Mouse (Mus musculus) E14TG2a.4 (cell line): ENCODE results near the gene Havcr1.
"Not testable (repeated sequence)": the region's sequence is repeated elsewhere in the genome, so short reads cannot be mapped to it uniquely, and the experiment has no call there.

Source experiments
- H3K27me3 ChIP-seq: 2 replicates; pipeline ENCODE4 v1.6.1; 2014; ENCODE audit warnings: low read length, control low read depth; ENCODE audit not compliant: insufficient read depth
- H3K36me3 ChIP-seq: 2 replicates; pipeline ENCODE4 v1.6.1; 2014; ENCODE audit warnings: low read length, control low read depth; ENCODE audit not compliant: insufficient read depth
- H3K4me1 ChIP-seq: replicated peaks from 2 replicates; pipeline ENCODE4 v1.6.1; 2014; ENCODE audit warnings: low read depth, low read length, control low read depth
- H3K4me3 ChIP-seq: replicated peaks from 2 replicates; pipeline ENCODE4 v1.5.1; 2014; ENCODE audit warnings: mild to moderate bottlenecking, low read length
- H3K9me3 ChIP-seq: 2 replicates; pipeline ENCODE4 v1.6.1; 2014; ENCODE audit warnings: low read length, control low read depth
- CTCF ChIP-seq: conservative IDR thresholded peaks from 2 replicates; pipeline ENCODE4 v1.5.1; 2014; ENCODE audit warnings: low read length
- NANOG ChIP-seq: IDR thresholded peaks from 2 replicates; pipeline ENCODE4 v1.6.1; 2014; ENCODE audit warnings: borderline replicate concordance, low read length, mixed read lengths
- POU5F1 ChIP-seq: IDR thresholded peaks from 2 replicates; pipeline ENCODE4 v1.6.1; 2014; ENCODE audit warnings: low read length, borderline replicate concordance

The Havcr1 gene

GRCm38 (mm10) chr11:46735076-46735475, at the start of gene Havcr1:
Havcr1 (plus strand) TSS chr11:46735080.
- H3K27me3 ChIP-seq, H3K9me3 ChIP-seq, H3K4me1 ChIP-seq, H3K36me3 ChIP-seq, H3K4me3 ChIP-seq: not testable (repeated sequence)

GRCm38 (mm10) chr11:46690136-46690535, 44.7 kb upstream of the Havcr1 start:
- Histone ChIP-seq H3K4me1 (no peaks in the 10 kb centered on the region), H3K9me3 (no peaks in the 10 kb centered on the region), H3K27me3 (no peaks in the 10 kb centered on the region), H3K4me3 (no peak overlapping the region), H3K36me3 (no peaks in the 10 kb centered on the region)
- TF ChIP-seq NANOG (no peak), POU5F1 (no peak), CTCF (no peak)

GRCm38 (mm10) chr11:46695849-46696248, 39.0 kb upstream of the Havcr1 start:
- not testable (repeated sequence) for H3K9me3 ChIP-seq, H3K4me1 ChIP-seq, H3K4me3 ChIP-seq, H3K27me3 ChIP-seq, H3K36me3 ChIP-seq

- Histone ChIP-seq H3K27me3 (no peaks in the 10 kb centered on the region), H3K9me3 (no peaks in the 10 kb centered on the region), H3K4me1 (no peaks in the 10 kb centered on the region), H3K4me3 (no peak overlapping the region), H3K36me3 (no peaks in the 10 kb centered on the region)
- no peak for TF ChIP-seq CTCF
- TF ChIP-seq NANOG = no peak
- TF ChIP-seq POU5F1 = no peak
Measured at GRCm38 (mm10) chr11:46697433-46698277, 37.2 kb upstream of the Havcr1 start.

GRCm38 (mm10) chr11:46698278-46698655, 36.6 kb upstream of the Havcr1 start:
- H3K9me3 ChIP-seq = no peaks in the 10 kb centered on the region
- H3K4me1 ChIP-seq = no peaks in the 10 kb centered on the region
- no peaks in the 10 kb centered on the region for H3K36me3 ChIP-seq
- H3K4me3 ChIP-seq = no peak overlapping the region
- no peak for TF ChIP-seq POU5F1
- no peak for TF ChIP-seq CTCF
- no peak for TF ChIP-seq NANOG
- H3K27me3 ChIP-seq = no peaks in the 10 kb centered on the region

- Histone ChIP-seq H3K36me3 (no peaks in the 10 kb centered on the region), H3K27me3 (no peaks in the 10 kb centered on the region), H3K9me3 (no peaks in the 10 kb centered on the region), H3K4me1 (no peaks in the 10 kb centered on the region), H3K4me3 (no peak overlapping the region)
- TF ChIP-seq POU5F1 (no peak), CTCF (no peak), NANOG (no peak)
Measured at GRCm38 (mm10) chr11:46698830-46699229, 36.0 kb upstream of the Havcr1 start.

- Histone ChIP-seq H3K9me3 (no peaks in the 10 kb centered on the region), H3K36me3 (no peaks in the 10 kb centered on the region), H3K4me3 (no peak within 1 kb of the TSS), H3K4me1 (no peaks in the 10 kb centered on the region), H3K27me3 (no peaks in the 10 kb centered on the region)
- TF ChIP-seq CTCF (no peak), POU5F1 (no peak), NANOG (no peak)
Measured at GRCm38 (mm10) chr11:46706664-46707356, 28.1 kb upstream of the Havcr1 start, which contains the start of gene Timd2. Timd2 (minus strand) TSS chr11:46707061.

- no peak for TF ChIP-seq NANOG
- no peak for TF ChIP-seq CTCF
- TF ChIP-seq POU5F1 = no peak
- Histone ChIP-seq H3K4me1 (0 out of 2 replicates have a peak, but pooled peaks cover 3% of the 10 kb centered on the region), H3K36me3 (no peaks in the 10 kb centered on the region), H3K27me3 (no peaks in the 10 kb centered on the region), H3K9me3 (no peaks in the 10 kb centered on the region), H3K4me3 (no peak overlapping the region)
Measured at GRCm38 (mm10) chr11:46731541-46732070, 3.3 kb upstream of the Havcr1 start.
